In the genomic region with DNA sequence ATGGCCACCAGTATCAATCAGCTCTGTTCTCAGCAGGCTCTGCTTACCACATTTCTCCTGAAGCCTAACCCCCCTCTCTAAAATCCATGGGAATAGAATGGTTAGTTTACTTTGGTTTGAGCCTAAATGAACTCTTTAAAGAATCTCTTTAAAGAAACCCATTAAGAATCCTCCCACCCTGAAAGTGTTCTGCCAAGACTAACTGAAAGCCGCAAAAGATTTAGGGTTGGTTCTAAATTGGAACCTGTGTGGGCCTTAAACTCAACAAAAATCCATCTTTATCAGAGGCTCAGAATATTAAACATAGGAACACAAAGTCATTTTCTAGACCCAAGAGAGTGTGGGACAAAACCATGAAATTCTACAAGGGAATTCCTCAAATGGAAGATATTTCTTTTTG, we compare ENCODE assay signal across 31 mouse cellular contexts. TPM values are rescaled to one million over a fixed set of nuclear protein-coding genes. Genes with fewer than 3 reads are reported as not detected.
DNase-seq lines count a peak whose midpoint lies in the region; ATAC-seq and TF ChIP-seq lines count a peak whose summit lies in the region.
"Had no signal": no experiment of that assay in that cellular context is flagged by ENCODE, and none has a peak within 500 bp of the region (broad histone marks: within the 10 kb centered on the region; RNA-seq: fewer than 3 reads in every experiment).

No protein-coding gene starts in this region.

- intact Hi-C loops in left cerebral cortex, postnatal 14 days (cut with DNase I): loop anchor here (5.0 to 10.0 kb wide), 2 partner anchors 340 to 467 kb away; no protein-coding TSS in a partner anchor

- no peak overlapping the region for H3K4me3 ChIP-seq in embryonic facial prominence, embryonic 14.5 days (ENCODE audit: low read depth, low read length)
- H3K4me3 ChIP-seq in embryonic facial prominence, embryonic 10.5 days: no peak overlapping the region
- H3K4me3 ChIP-seq in limb, embryonic 14.5 days (replicated peaks; ENCODE audit: low read length): no peak overlapping the region
- H3K4me3 ChIP-seq in limb, embryonic 10.5 days: no peak overlapping the region
- H3K4me3 ChIP-seq in forebrain, embryonic 15.5 days: no peak overlapping the region
- H3K4me3 ChIP-seq: embryonic facial prominence, embryonic 13.5 days; gastrocnemius, adult 2 months; hindbrain, embryonic 12.5 days; hindbrain, embryonic 15.5 days; intestine, embryonic 15.5 days had no signal

- H3K4me2 ChIP-seq in embryonic facial prominence, embryonic 14.5 days (ENCODE audit: low read depth, low read length): no peak overlapping the region
- H3K4me2 ChIP-seq in limb, embryonic 14.5 days (replicated peaks; ENCODE audit: low read depth, low read length, severe bottlenecking): no peak overlapping the region
- H3K4me2 ChIP-seq in forebrain, embryonic 15.5 days (replicated peaks): no peak overlapping the region
- H3K4me2 ChIP-seq: embryonic facial prominence, embryonic 13.5 days; heart, embryonic 11.5 days; hindbrain, embryonic 12.5 days; hindbrain, embryonic 15.5 days; intestine, embryonic 15.5 days had no signal

- H3K36me3 ChIP-seq in embryonic facial prominence, embryonic 14.5 days (ENCODE audit: control insufficient read depth, insufficient read depth, low read length): no peaks in the 10 kb centered on the region
- no peaks in the 10 kb centered on the region for H3K36me3 ChIP-seq in embryonic facial prominence, embryonic 10.5 days (replicated peaks)
- H3K36me3 ChIP-seq in limb, embryonic 14.5 days (ENCODE audit: control insufficient read depth, insufficient read depth, low read length): no peaks in the 10 kb centered on the region
- H3K36me3 ChIP-seq in limb, embryonic 10.5 days: no peaks in the 10 kb centered on the region
- no peaks in the 10 kb centered on the region for H3K36me3 ChIP-seq in forebrain, embryonic 15.5 days
- H3K36me3 ChIP-seq: embryonic facial prominence, embryonic 13.5 days; hindbrain, embryonic 12.5 days; hindbrain, embryonic 15.5 days; intestine, embryonic 15.5 days had no signal

- no peaks in the 10 kb centered on the region for H3K9me3 ChIP-seq in embryonic facial prominence, embryonic 14.5 days (ENCODE audit: control insufficient read depth, low read length)
- H3K9me3 ChIP-seq in embryonic facial prominence, embryonic 10.5 days: no peaks in the 10 kb centered on the region
- no peaks in the 10 kb centered on the region for H3K9me3 ChIP-seq in limb, embryonic 14.5 days (ENCODE audit: control insufficient read depth, low read length)
- H3K9me3 ChIP-seq in limb, embryonic 10.5 days (replicated peaks): no peaks in the 10 kb centered on the region
- H3K9me3 ChIP-seq in forebrain, embryonic 15.5 days: no peaks in the 10 kb centered on the region
- H3K9me3 ChIP-seq: embryonic facial prominence, embryonic 13.5 days; hindbrain, embryonic 12.5 days; hindbrain, embryonic 15.5 days; intestine, embryonic 15.5 days had no signal

- 54% methylated on average over 1 of the region's 1 CpGs for WGBS in embryonic facial prominence, embryonic 14.5 days
- 82% methylated on average over 1 of the region's 1 CpGs for WGBS in embryonic facial prominence, embryonic 10.5 days
- 50% methylated on average over 1 of the region's 1 CpGs for WGBS in limb, embryonic 14.5 days
- 87% methylated on average over 1 of the region's 1 CpGs for WGBS in limb, embryonic 10.5 days
- WGBS in forebrain, embryonic 15.5 days: 16% methylated on average over 1 of the region's 1 CpGs

- H3K27me3 ChIP-seq in embryonic facial prominence, embryonic 14.5 days (replicated peaks; ENCODE audit: control insufficient read depth, insufficient read depth, low read length): no peaks in the 10 kb centered on the region
- H3K27me3 ChIP-seq in embryonic facial prominence, embryonic 10.5 days (replicated peaks; ENCODE audit: low read depth, poor library complexity, severe bottlenecking): no peaks in the 10 kb centered on the region
- no peaks in the 10 kb centered on the region for H3K27me3 ChIP-seq in limb, embryonic 14.5 days (ENCODE audit: control insufficient read depth, insufficient read depth, low read length)
- H3K27me3 ChIP-seq in limb, embryonic 10.5 days (ENCODE audit: low read depth, poor library complexity, severe bottlenecking): no peaks in the 10 kb centered on the region
- no peaks in the 10 kb centered on the region for H3K27me3 ChIP-seq in forebrain, embryonic 15.5 days
- H3K27me3 ChIP-seq: embryonic facial prominence, embryonic 13.5 days; hindbrain, embryonic 12.5 days; hindbrain, embryonic 15.5 days; intestine, embryonic 15.5 days had no signal

- DNase-seq in embryonic facial prominence, embryonic 14.5 days (ENCODE audit: low spot score): peak; percentile 5
- DNase-seq in embryonic facial prominence, embryonic 10.5 days (ENCODE audit: low spot score): no peak
- peak; percentile 14 for DNase-seq in left cerebral cortex, adult 11 months (ENCODE audit: low spot score)
- DNase-seq in left cerebral cortex, adult 18-20 months (ENCODE audit: low spot score in 2 of 2): no peak
- peak; percentile 12 for DNase-seq in limb, embryonic 14.5 days (ENCODE audit: low spot score)
- no peak for DNase-seq in limb, embryonic 10.5 days (ENCODE audit: low spot score)
- peak; percentile 17 to 52 for DNase-seq in left cerebral cortex, postnatal 14 days (ENCODE audit: low spot score in 2 of 2)
- DNase-seq: adrenal gland, postnatal 10 days; adrenal gland, postnatal 36 days; cerebellum, adult 11 months; cerebellum, adult 2 months; cerebellum, adult 9-11 months; cerebellum, postnatal 25 days; gastrocnemius, adult 2 months; gastrocnemius, postnatal 14 days; heart, adult 11 months had no signal

- H3K9ac ChIP-seq in embryonic facial prominence, embryonic 14.5 days (ENCODE audit: low read depth, low read length): no peak overlapping the region
- no peak overlapping the region for H3K9ac ChIP-seq in limb, embryonic 14.5 days (ENCODE audit: low read depth, low read length, severe bottlenecking)
- H3K9ac ChIP-seq in forebrain, embryonic 15.5 days (replicated peaks): no peak overlapping the region
- H3K9ac ChIP-seq: embryonic facial prominence, embryonic 13.5 days; hindbrain, embryonic 12.5 days; hindbrain, embryonic 15.5 days; intestine, embryonic 15.5 days had no signal

- no peak for ATAC-seq in embryonic facial prominence, embryonic 14.5 days (ENCODE audit: low read depth)
- no peak; the same call in 1 of the 2 replicates for ATAC-seq in limb, embryonic 14.5 days (ENCODE audit: low FRiP score, low read depth)
- ATAC-seq in forebrain, embryonic 15.5 days (replicated peaks): no peak
- ATAC-seq: forebrain, embryonic 16.5 days; intestine, embryonic 15.5 days had no signal

- H3K4me1 ChIP-seq in embryonic facial prominence, embryonic 14.5 days (ENCODE audit: control insufficient read depth, insufficient read depth, low read length): no peaks in the 10 kb centered on the region
- H3K4me1 ChIP-seq in embryonic facial prominence, embryonic 10.5 days: no peaks in the 10 kb centered on the region
- no peaks in the 10 kb centered on the region for H3K4me1 ChIP-seq in limb, embryonic 14.5 days (ENCODE audit: control insufficient read depth, insufficient read depth, low read length)
- H3K4me1 ChIP-seq in limb, embryonic 10.5 days: no peaks in the 10 kb centered on the region
- H3K4me1 ChIP-seq in forebrain, embryonic 15.5 days: no peaks in the 10 kb centered on the region
- H3K4me1 ChIP-seq: embryonic facial prominence, embryonic 13.5 days; hindbrain, embryonic 12.5 days; hindbrain, embryonic 15.5 days; intestine, embryonic 15.5 days had no signal

- no peak for TF ChIP-seq POLR2A in limb, embryonic 14.5 days (IDR thresholded peaks at IDR 0.05; ENCODE audit: borderline replicate concordance, extremely low read depth, insufficient read depth, insufficient read length)

- no peak overlapping the region for H3K27ac ChIP-seq in embryonic facial prominence, embryonic 14.5 days (replicated peaks; ENCODE audit: low read depth, low read length)
- no peak overlapping the region for H3K27ac ChIP-seq in embryonic facial prominence, embryonic 10.5 days (replicated peaks)
- no peak overlapping the region for H3K27ac ChIP-seq in limb, embryonic 14.5 days (replicated peaks; ENCODE audit: low read depth, low read length)
- no peak overlapping the region for H3K27ac ChIP-seq in limb, embryonic 10.5 days
- H3K27ac ChIP-seq in forebrain, embryonic 15.5 days (replicated peaks): no peak overlapping the region
- H3K27ac ChIP-seq: embryonic facial prominence, embryonic 13.5 days; gastrocnemius, adult 2 months; hindbrain, embryonic 12.5 days; hindbrain, embryonic 15.5 days; intestine, embryonic 15.5 days had no signal

RNA-seq across cellular contexts. Expression of gene Abcb5, which starts 18.6 kb away (rescaled TPM):
- not detected in 2 replicates for polyA plus RNA-seq in embryonic facial prominence, embryonic 14.5 days (2014; fragmentation: Nextera tagmentation; extraction: Ambion mirVana)
- polyA plus RNA-seq in embryonic facial prominence, embryonic 10.5 days (2016; fragmentation: Nextera tagmentation; extraction: Ambion mirVana): not detected in 2 replicates
- total RNA-seq in left cerebral cortex, adult 18-20 months (2021): not detected
- polyA plus RNA-seq in limb, embryonic 14.5 days (2012; rRNA removed): 0.03 TPM in 1 of 2 replicates, not detected in the other
- not detected in 2 replicates for polyA plus RNA-seq in limb, embryonic 14.5 days (2014; fragmentation: Nextera tagmentation; extraction: Ambion mirVana)
- polyA plus RNA-seq in limb, embryonic 10.5 days (2016; fragmentation: Nextera tagmentation; extraction: Ambion mirVana): not detected in 2 replicates
- total RNA-seq in left cerebral cortex, postnatal 14 days (2021): not detected
- polyA plus RNA-seq in forebrain, embryonic 15.5 days (2015; fragmentation: Nextera tagmentation; extraction: Ambion mirVana): not detected in 2 replicates
- total RNA-seq: adrenal gland, adult 18-20 months; adrenal gland, postnatal 36 days; common myeloid progenitor, adult 5-6 weeks; gastrocnemius, adult 2 months; gastrocnemius, postnatal 14 days; gastrocnemius, postnatal 4 days; heart, adult 8-10 months; heart, postnatal 25 days; hematopoietic stem cell, adult 5-6 weeks had no signal
- polyA plus RNA-seq: cerebellum, adult 2 months; embryonic facial prominence, embryonic 13.5 days; forebrain, embryonic 11.5 days; forebrain, embryonic 16.5 days; heart, postnatal 0 days; hindbrain, embryonic 12.5 days; intestine, embryonic 15.5 days had no signal

Comparison
In these comparisons a context has a peak if more than half of its experiments do, and no peak if none do; other contexts are left out.
1. DNase-seq: peak in embryonic facial prominence, embryonic 14.5 days (single experiment), left cerebral cortex, adult 11 months (single experiment), limb, embryonic 14.5 days (single experiment) and left cerebral cortex, postnatal 14 days (2 of 2); none in embryonic facial prominence, embryonic 10.5 days (single experiment), left cerebral cortex, adult 18-20 months (0 of 2) and limb, embryonic 10.5 days (single experiment).